Mouse (Mus musculus): Measurements from ENCODE around the gene Ddx6. TPM values are rescaled to one million over a fixed set of nuclear protein-coding genes. Genes with fewer than 3 reads are reported as not detected.

The Ddx6 gene
- polyA plus RNA-seq, 2 experiments = 18.5 to 42.0 TPM

- DNase-seq (ENCODE audit: low spot score) = no peak
- no peak for ATAC-seq (ENCODE audit: low FRiP score, low read depth)
- no peak within 1 kb of the TSS for H3K9ac ChIP-seq (ENCODE audit: low read depth, low read length, severe bottlenecking)
- H3K36me3 ChIP-seq (ENCODE audit: control insufficient read depth, insufficient read depth, low read length) = no peaks in the 10 kb centered on the region
- H3K4me2 ChIP-seq (replicated peaks; ENCODE audit: low read depth, low read length, severe bottlenecking) = no peak within 1 kb of the TSS
- H3K27ac ChIP-seq (replicated peaks; ENCODE audit: low read depth, low read length) = no peak within 1 kb of the TSS
- 84% methylated on average over 3 of the region's 3 CpGs for WGBS
- H3K4me3 ChIP-seq (replicated peaks; ENCODE audit: low read length) = no peak within 1 kb of the TSS
- TF ChIP-seq POLR2A (IDR thresholded peaks at IDR 0.05; ENCODE audit: borderline replicate concordance, extremely low read depth, insufficient read depth, insufficient read length) = no peak
- no peaks in the 10 kb centered on the region for H3K27me3 ChIP-seq (ENCODE audit: control insufficient read depth, insufficient read depth, low read length)
- H3K4me1 ChIP-seq (ENCODE audit: control insufficient read depth, insufficient read depth, low read length) = no peaks in the 10 kb centered on the region
- no peaks in the 10 kb centered on the region for H3K9me3 ChIP-seq (ENCODE audit: control insufficient read depth, low read length)
Measured at GRCm38 (mm10) chr9:44673005-44673404, 68.3 kb downstream of the Ddx6 start, which contains the start of gene Treh. Gene Treh (plus strand): TSS chr9:44673233.

- TF ChIP-seq POLR2A (IDR thresholded peaks at IDR 0.05; ENCODE audit: borderline replicate concordance, extremely low read depth, insufficient read depth, insufficient read length) = no peak
- Histone ChIP-seq H3K4me1 (ENCODE audit: control insufficient read depth, insufficient read depth, low read length) (no peaks in the 10 kb centered on the region), H3K4me2 (replicated peaks; ENCODE audit: low read depth, low read length, severe bottlenecking) (no peak overlapping the region), H3K36me3 (ENCODE audit: control insufficient read depth, insufficient read depth, low read length) (no peaks in the 10 kb centered on the region), H3K27me3 (ENCODE audit: control insufficient read depth, insufficient read depth, low read length) (no peaks in the 10 kb centered on the region), H3K4me3 (replicated peaks; ENCODE audit: low read length) (no peak overlapping the region), H3K9ac (ENCODE audit: low read depth, low read length, severe bottlenecking) (no peak overlapping the region), H3K27ac (replicated peaks; ENCODE audit: low read depth, low read length) (no peak overlapping the region), H3K9me3 (ENCODE audit: control insufficient read depth, low read length) (no peaks in the 10 kb centered on the region)
- WGBS = 91% methylated on average over 2 of the region's 2 CpGs
- ATAC-seq (ENCODE audit: low FRiP score, low read depth) (no peak), DNase-seq (ENCODE audit: low spot score) (no peak)
Measured at GRCm38 (mm10) chr9:44678288-44678871, 73.7 kb downstream of the Ddx6 start.

- Histone ChIP-seq H3K27me3 (ENCODE audit: control insufficient read depth, insufficient read depth, low read length) (no peaks in the 10 kb centered on the region), H3K4me1 (ENCODE audit: control insufficient read depth, insufficient read depth, low read length) (no peaks in the 10 kb centered on the region), H3K36me3 (ENCODE audit: control insufficient read depth, insufficient read depth, low read length) (no peaks in the 10 kb centered on the region), H3K4me2 (replicated peaks; ENCODE audit: low read depth, low read length, severe bottlenecking) (no peak overlapping the region), H3K9me3 (ENCODE audit: control insufficient read depth, low read length) (no peaks in the 10 kb centered on the region), H3K27ac (replicated peaks; ENCODE audit: low read depth, low read length) (no peak overlapping the region), H3K4me3 (replicated peaks; ENCODE audit: low read length) (no peak overlapping the region), H3K9ac (ENCODE audit: low read depth, low read length, severe bottlenecking) (no peak overlapping the region)
- no peak for TF ChIP-seq POLR2A (IDR thresholded peaks at IDR 0.05; ENCODE audit: borderline replicate concordance, extremely low read depth, insufficient read depth, insufficient read length)
- 69% methylated on average over 5 of the region's 5 CpGs for WGBS
- DNase-seq (ENCODE audit: low spot score) = no peak
- no peak for ATAC-seq (ENCODE audit: low FRiP score, low read depth)
Measured at GRCm38 (mm10) chr9:44679565-44679964, 74.9 kb downstream of the Ddx6 start.

GRCm38 (mm10) chr9:44683046-44683445, 78.4 kb downstream of the Ddx6 start:
- H3K4me2 ChIP-seq (replicated peaks; ENCODE audit: low read depth, low read length, severe bottlenecking) = no peak overlapping the region
- H3K9ac ChIP-seq (ENCODE audit: low read depth, low read length, severe bottlenecking) = no peak overlapping the region
- H3K36me3 ChIP-seq (ENCODE audit: control insufficient read depth, insufficient read depth, low read length) = peaks cover 21% of the 10 kb centered on the region
- no peaks in the 10 kb centered on the region for H3K4me1 ChIP-seq (ENCODE audit: control insufficient read depth, insufficient read depth, low read length)
- 85% methylated on average over 8 of the region's 8 CpGs for WGBS
- H3K4me3 ChIP-seq (replicated peaks; ENCODE audit: low read length) = no peak overlapping the region
- H3K27ac ChIP-seq (replicated peaks; ENCODE audit: low read depth, low read length) = no peak overlapping the region
- H3K9me3 ChIP-seq (ENCODE audit: control insufficient read depth, low read length) = no peaks in the 10 kb centered on the region
- no peaks in the 10 kb centered on the region for H3K27me3 ChIP-seq (ENCODE audit: control insufficient read depth, insufficient read depth, low read length)
- DNase-seq (ENCODE audit: low spot score) (no peak), ATAC-seq (ENCODE audit: low FRiP score, low read depth) (no peak)
- TF ChIP-seq POLR2A (IDR thresholded peaks at IDR 0.05; ENCODE audit: borderline replicate concordance, extremely low read depth, insufficient read depth, insufficient read length) = no peak

GRCm38 (mm10) chr9:44685346-44686330, 80.9 kb downstream of the Ddx6 start:
- 41% methylated on average over 14 of the region's 14 CpGs for WGBS
- no peak overlapping the region for H3K9ac ChIP-seq (ENCODE audit: low read depth, low read length, severe bottlenecking)
- H3K27me3 ChIP-seq (ENCODE audit: control insufficient read depth, insufficient read depth, low read length) = no peaks in the 10 kb centered on the region
- H3K4me1 ChIP-seq (ENCODE audit: control insufficient read depth, insufficient read depth, low read length) = no peaks in the 10 kb centered on the region
- TF ChIP-seq POLR2A (IDR thresholded peaks at IDR 0.05; ENCODE audit: borderline replicate concordance, extremely low read depth, insufficient read depth, insufficient read length) = peak; percentile 16; the same call in 1 of the 2 replicates
- no peaks in the 10 kb centered on the region for H3K9me3 ChIP-seq (ENCODE audit: control insufficient read depth, low read length)
- H3K36me3 ChIP-seq (ENCODE audit: control insufficient read depth, insufficient read depth, low read length) = peaks cover 42% of the 10 kb centered on the region
- H3K4me2 ChIP-seq (replicated peaks; ENCODE audit: low read depth, low read length, severe bottlenecking) = no peak overlapping the region
- no peak overlapping the region for H3K27ac ChIP-seq (replicated peaks; ENCODE audit: low read depth, low read length)
- no peak overlapping the region for H3K4me3 ChIP-seq (replicated peaks; ENCODE audit: low read length)
- DNase-seq (ENCODE audit: low spot score) (peak; percentile 74), ATAC-seq (ENCODE audit: low FRiP score, low read depth) (peak; percentile 79; the same call in 1 of the 2 replicates)

Measured in limb, embryonic 14.5 days (tissue).